Mouse (Mus musculus) monocyte, adult 5-6 weeks (primary cell): Measurements from ENCODE around the gene Gm2663. TPM values are rescaled to one million over a fixed set of nuclear protein-coding genes. Genes with fewer than 3 reads are reported as not detected.

ENCODE experiments used
- total RNA-seq: library from RNA; stranded (forward); fragments of 200-1000, 200-491, 200-594 nt; gene quantifications from 3 replicates; pipeline ENCODE4 v1.2.3, GENCODE M21; 2017

Gene Gm2663
- total RNA-seq, 1 experiment from 2014 or later, result not detected

Other genes starting within 250 kb of the Gm2663 start
- gene Moxd2, start 112.0 kb downstream of the Gm2663 start, total RNA-seq, result not detected in 3 replicates
- 1.3 to 2.0 TPM in 2 of 3 replicates, not detected in the other for gene Prss58, start 99.1 kb downstream of the Gm2663 start, total RNA-seq
- gene 1700074P13Rik, start 58.9 kb downstream of the Gm2663 start, total RNA-seq, result 0.76 TPM in 1 of 3 replicates, not detected in the others
- gene Gm4744, start 47.6 kb downstream of the Gm2663 start, total RNA-seq, result not detected in 3 replicates
- gene 1810009J06Rik, start 34.7 kb downstream of the Gm2663 start, total RNA-seq, result not detected in 3 replicates
- not detected in 3 replicates for gene 2210010C04Rik, start 36.0 kb upstream of the Gm2663 start, total RNA-seq